Mouse (Mus musculus): ENCODE results near the gene Thap12.

Thap12 gene

DNA sequence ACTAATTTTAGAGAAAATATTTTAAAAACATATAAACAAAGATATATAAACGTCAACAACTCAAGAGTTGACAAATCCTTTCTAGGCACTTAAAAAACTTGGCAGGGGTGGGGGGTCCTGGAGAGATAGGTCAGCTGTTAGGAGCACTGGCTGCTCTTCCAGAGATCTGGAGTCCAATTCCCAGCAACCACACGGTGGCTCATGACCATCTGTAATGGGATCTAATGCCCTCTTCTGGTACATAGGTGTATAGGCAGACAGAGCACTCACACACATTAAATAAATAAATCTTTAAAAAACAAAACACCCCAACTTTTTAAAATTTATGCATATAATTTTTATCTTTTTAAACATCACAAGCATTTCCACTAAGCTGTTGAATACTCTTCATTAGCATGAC, 5.4 kb upstream of the Thap12 start:
- DNase-seq (ENCODE audit: low spot score in 2 of 2) = no peak

GRCm38 (mm10) chr7:98698041-98698440, 4.9 kb upstream of the Thap12 start:
- DNase-seq (ENCODE audit: low spot score in 2 of 2) = no peak

- no peak for DNase-seq (ENCODE audit: low spot score in 2 of 2)
These were observed 4.3 kb upstream of the Thap12 start for GRCm38 (mm10) chr7:98698590-98698989.

DNA sequence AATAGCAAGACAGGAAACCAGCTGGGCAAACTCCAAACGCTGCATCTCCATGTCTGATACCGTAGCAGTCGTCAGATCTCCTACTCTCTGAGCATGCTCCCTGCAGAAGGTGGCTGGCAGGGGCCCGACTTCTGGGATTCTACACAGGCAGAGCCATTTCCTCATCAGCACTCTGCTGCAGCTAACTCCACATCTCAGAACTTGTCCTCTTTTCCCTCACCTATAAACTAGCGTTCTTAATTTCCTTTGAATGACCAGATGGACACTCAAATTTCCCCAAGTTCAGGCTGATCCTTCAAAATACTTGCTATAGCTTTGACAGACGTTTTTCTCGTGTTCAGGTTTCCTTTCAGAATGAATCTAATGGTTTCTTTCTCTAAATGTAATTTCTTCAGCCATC, 1.1 kb upstream of the Thap12 start:
- DNase-seq (ENCODE audit: low spot score in 2 of 2) = peak in 1 of 2 experiments; percentile 65

DNA sequence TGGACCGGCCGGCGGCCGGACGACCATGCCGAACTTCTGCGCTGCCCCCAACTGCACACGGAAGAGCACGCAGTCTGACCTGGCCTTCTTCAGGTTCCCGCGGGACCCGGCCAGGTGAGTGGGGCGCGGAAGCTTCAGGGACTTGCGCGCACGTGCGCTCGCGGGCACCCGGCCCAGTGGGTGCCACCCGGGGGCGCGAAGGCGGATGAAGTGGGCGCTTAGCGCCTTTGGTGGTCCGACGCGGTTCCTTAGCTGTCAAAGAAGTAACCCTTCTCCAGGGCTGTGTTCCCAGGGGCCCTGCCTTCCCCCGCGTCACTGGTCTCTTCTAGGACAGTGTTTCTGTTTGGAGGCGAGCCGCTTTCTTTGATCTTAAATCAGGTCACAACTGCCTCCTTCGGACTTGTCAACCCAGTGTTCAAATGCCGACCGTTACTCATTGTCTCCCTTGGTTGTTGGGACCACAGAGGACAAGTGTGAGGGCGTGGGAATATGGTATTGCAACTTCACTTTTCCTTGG, 520 bp downstream of the Thap12 start:
- DNase-seq (ENCODE audit: low spot score in 2 of 2) = peak; percentile 38 to 75

DNA sequence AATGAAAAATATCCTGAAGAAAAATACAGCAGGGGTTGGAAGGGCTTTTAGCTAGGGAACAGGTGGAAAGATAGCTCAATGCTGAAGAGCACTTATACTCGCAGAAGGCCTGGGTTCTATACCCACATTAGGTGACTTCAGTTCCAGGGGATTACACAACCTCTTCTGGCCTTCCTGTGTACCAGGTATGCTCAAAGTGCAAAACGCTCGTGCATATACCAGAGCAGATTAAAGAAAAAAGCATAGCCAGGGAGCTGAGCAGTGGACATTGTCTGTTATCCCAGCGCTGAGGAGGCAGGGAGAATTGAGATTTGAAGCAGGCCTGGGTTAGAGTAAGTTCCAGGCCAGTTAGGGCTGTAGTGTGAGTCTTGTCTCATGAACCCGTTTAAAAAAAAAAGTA, 1.4 kb downstream of the Thap12 start:
- no peak for DNase-seq (ENCODE audit: low spot score in 2 of 2)

GRCm38 (mm10) chr7:98713661-98714060, 10.8 kb downstream of the Thap12 start:
- DNase-seq (ENCODE audit: low spot score in 2 of 2) = no peak

GRCm38 (mm10) chr7:98717438-98717837, 14.5 kb downstream of the Thap12 start:
- no peak for DNase-seq (ENCODE audit: low spot score in 2 of 2)

DNA sequence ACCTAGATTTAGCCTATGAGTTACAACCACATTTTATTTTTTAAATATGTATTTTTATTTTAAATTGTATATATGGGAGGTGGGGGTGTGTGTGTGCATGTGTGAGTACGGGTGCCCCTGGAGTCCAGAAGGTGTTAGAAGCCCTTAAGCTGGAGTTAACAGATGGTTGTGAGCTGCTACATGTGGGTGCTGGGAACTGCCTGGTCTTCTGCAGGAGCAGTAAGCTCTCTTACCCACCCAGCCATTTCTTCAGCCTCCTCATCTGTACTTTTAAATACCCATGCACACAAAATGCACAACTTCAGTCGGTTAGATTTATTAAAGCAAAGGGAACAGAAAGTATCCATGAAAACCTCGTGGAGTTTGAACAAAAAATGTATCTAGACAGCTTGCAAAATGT, 16.9 kb downstream of the Thap12 start:
- no peak for DNase-seq (ENCODE audit: low spot score in 2 of 2)

DNA sequence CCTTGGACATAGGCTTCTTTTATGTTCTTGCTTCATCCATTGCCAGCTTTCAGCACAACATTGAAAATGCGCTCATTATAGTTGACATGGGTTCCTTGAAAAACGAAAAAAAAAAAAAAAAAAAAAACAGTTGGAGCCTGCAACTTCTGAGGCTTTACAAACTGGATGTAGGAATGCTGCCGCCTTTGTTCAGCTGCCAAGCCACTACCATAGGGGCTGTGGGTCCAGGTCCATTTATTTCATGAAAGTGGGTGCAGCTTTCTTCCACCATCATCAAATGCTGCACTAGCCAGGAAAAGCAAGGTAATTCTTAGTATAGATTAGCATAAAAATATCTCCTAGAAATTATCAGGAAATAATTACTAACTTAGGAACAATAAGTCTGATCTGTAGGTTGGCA, 17.8 kb downstream of the Thap12 start:
- no peak for DNase-seq (ENCODE audit: low spot score in 2 of 2)

- no peak for DNase-seq (ENCODE audit: low spot score in 2 of 2)
These were observed 18.3 kb downstream of the Thap12 start for GRCm38 (mm10) chr7:98721172-98721571.

GRCm38 (mm10) chr7:98721623-98722022, 18.7 kb downstream of the Thap12 start:
- DNase-seq (ENCODE audit: low spot score in 2 of 2) = no peak

GRCm38 (mm10) chr7:98725686-98726195, 22.8 kb downstream of the Thap12 start:
- DNase-seq (ENCODE audit: low spot score in 2 of 2) = peak in 1 of 2 experiments; percentile 58

DNA sequence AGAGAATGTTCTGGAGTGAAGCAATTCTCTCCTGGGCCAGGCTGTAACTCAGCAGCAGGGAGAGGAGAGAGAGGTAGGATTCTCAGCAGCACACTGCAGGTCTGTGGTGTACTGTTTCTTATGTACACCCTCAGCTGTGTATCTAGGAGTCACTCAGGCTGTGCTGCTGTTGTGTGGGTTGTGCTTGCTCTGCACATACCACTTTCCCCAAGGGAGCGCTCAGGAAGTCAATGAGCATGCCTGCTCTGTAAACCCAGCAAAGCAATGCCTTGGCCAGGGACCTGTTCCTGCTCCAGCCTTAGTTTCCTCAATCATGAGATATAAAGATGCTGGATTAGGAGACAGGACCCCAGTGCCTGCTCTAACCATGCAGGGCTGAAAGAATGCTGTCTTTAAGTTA, 25.1 kb downstream of the Thap12 start:
- no peak for DNase-seq (ENCODE audit: low spot score in 2 of 2)

GRCm38 (mm10) chr7:98728499-98728898, 25.6 kb downstream of the Thap12 start:
- no peak for DNase-seq (ENCODE audit: low spot score in 2 of 2)

DNA sequence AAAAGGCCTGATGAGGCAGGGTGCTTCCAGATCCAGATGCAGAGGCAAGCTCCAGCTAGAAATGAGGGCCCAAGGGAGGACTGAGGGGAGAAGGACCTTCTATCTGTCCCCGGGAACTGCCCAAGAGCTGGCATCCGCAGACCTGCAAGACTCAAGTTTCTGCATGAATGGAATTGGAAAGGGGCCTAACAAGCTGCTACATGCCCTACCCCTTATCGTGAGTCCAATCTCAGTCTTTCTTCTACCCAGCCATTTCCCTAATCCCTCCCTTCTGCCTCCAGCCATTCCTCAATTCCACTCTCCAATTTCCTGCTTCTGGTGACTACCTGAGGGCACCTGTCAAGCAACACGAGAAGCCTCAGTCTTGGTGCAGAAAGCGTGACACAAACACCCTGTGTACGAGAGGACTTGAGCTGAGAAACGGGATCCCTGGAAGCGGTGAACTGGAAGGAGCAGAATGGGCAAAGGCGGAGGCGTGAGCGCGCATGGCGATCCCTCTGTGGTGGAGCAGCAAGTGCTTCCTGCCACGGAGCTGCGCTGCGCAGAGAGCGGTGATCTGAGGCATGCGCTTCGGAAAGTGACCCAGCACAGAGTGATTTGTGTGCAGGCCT, 26.9 kb downstream of the Thap12 start:
- no peak for DNase-seq (ENCODE audit: low spot score in 2 of 2)

DNA sequence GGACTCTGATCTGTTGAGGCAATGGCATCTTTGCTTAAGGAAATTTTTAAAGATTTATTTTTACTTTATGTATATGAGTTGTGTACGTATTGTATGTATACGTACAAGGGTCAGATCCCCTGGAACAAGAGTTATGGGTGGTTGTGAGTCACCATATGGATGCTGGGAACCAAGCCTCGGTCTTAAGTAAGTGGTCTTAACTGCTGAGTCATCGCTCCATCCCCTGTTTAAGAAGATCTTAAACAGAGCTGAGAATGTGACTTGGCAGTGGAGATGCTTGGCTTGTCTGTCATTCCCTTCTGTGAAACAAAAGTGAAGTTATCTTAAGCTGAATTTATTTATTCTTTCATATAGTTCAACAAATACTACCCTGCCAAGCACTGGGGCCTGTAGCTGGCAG, 31.1 kb downstream of the Thap12 start:
- no peak for DNase-seq (ENCODE audit: low spot score in 2 of 2)

GRCm38 (mm10) chr7:98734876-98735275, 32.0 kb downstream of the Thap12 start:
- no peak for DNase-seq (ENCODE audit: low spot score in 2 of 2)

- DNase-seq (ENCODE audit: low spot score in 2 of 2) = no peak
These were observed 34.1 kb downstream of the Thap12 start for GRCm38 (mm10) chr7:98736780-98737550.

- DNase-seq (ENCODE audit: low spot score in 2 of 2) = no peak
These were observed 37.5 kb downstream of the Thap12 start for GRCm38 (mm10) chr7:98740363-98740762.

DNA sequence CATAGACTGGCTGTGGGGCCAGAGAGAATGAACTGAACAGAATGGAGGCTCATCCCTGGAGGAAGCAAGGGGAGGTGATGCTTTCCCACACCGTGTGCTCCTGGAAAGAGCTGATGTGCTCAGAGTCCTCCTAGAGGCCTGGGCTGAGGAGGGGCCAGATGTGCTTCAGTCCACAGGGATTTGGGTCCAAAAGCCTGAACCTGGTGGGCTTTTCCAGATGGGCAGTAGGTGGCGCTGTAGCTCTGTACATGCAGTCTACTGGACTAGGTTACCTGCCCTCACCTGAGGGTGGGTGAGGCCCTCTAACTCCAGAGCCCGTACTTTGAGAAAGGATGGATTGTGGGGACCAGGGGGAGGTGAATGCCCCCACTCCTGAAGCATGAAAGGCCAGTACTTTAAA, 40.4 kb downstream of the Thap12 start:
- DNase-seq (ENCODE audit: low spot score in 2 of 2) = peak; percentile 47 to 80

GRCm38 (mm10) chr7:98750404-98750803, 47.5 kb downstream of the Thap12 start:
- no peak for DNase-seq (ENCODE audit: low spot score in 2 of 2)

GRCm38 (mm10) chr7:98752680-98753079, 49.8 kb downstream of the Thap12 start:
- DNase-seq (ENCODE audit: low spot score in 2 of 2) = no peak

Measured in spleen, postnatal 4 days (tissue).